Mouse (Mus musculus) limb, embryonic 11.5 days (tissue): ENCODE data around the gene Atox1. TPM values are rescaled to one million over a fixed set of nuclear protein-coding genes. Genes with fewer than 3 reads are reported as not detected.

Source experiments
- ATAC-seq: fragments of 200-750 bp; cut with Nextera tagmentation; 2 replicates; pipeline ENCODE4 v1.8.0; 2017; ENCODE audit warnings: low read depth; ENCODE audit not compliant: insufficient number of reproducible peaks, low FRiP score, low TSS enrichment
- DNase-seq: peaks from one replicate; pipeline ENCODE4 v3.0.0-alpha.2; 2015; ENCODE audit warnings: low spot score
- H3K27ac ChIP-seq: fragments of 300-500 bp; sonication (generic); replicated peaks from 2 replicates; pipeline ENCODE4 v1.5.1; 2014; ENCODE audit warnings: low read depth, mild to moderate bottlenecking, low read length
- H3K27me3 ChIP-seq: fragments of 300-500 bp; sonication (generic); 2 replicates; pipeline ENCODE4 v1.6.1; 2014; ENCODE audit warnings: mild to moderate bottlenecking, low read length, mixed read lengths; ENCODE audit not compliant: control insufficient read depth, insufficient read depth
- H3K36me3 ChIP-seq: fragments of 300-500 bp; sonication (generic); 2 replicates; pipeline ENCODE4 v1.6.1; 2014; ENCODE audit warnings: mild to moderate bottlenecking, low read length, moderate library complexity, mixed read lengths; ENCODE audit not compliant: control insufficient read depth, insufficient read depth
- H3K4me1 ChIP-seq: fragments of 300-500 bp; sonication (generic); 2 replicates; pipeline ENCODE4 v1.6.1; 2014; ENCODE audit warnings: low read length, mixed read lengths; ENCODE audit not compliant: control insufficient read depth, insufficient read depth
- H3K4me2 ChIP-seq: fragments of 300-500 bp; sonication (generic); 2 replicates; pipeline ENCODE4 v1.6.1; 2014; ENCODE audit warnings: low read depth, mild to moderate bottlenecking, moderate library complexity; ENCODE audit not compliant: severe bottlenecking
- H3K4me3 ChIP-seq: fragments of 300-500 bp; sonication (generic); 2 replicates; pipeline ENCODE4 v1.5.1; 2014; ENCODE audit warnings: low read depth, low read length
- H3K9ac ChIP-seq: fragments of 300-500 bp; sonication (generic); 2 replicates; pipeline ENCODE4 v1.6.1; 2014; ENCODE audit warnings: mild to moderate bottlenecking, low read length
- H3K9me3 ChIP-seq: fragments of 300-500 bp; sonication (generic); 2 replicates; pipeline ENCODE4 v1.6.1; 2016; ENCODE audit warnings: low read length; ENCODE audit not compliant: control insufficient read depth
- WGBS: fragments of 180-500 bp; shearing (Covaris S2); extraction: QIAGEN DNeasy Blood & Tissue Kit; methylation state at CpG from one replicate; pipeline ENCODE4 v1.1.7; 2014; 5-methylcytosine and 5-hydroxymethylcytosine counted together
- polyA plus RNA-seq: library from polyadenylated mRNA; unstranded; fragments of >200 nt; fragmentation: Nextera tagmentation; extraction: Ambion mirVana; gene quantifications from 2 replicates; pipeline ENCODE4 v1.2.1, GENCODE M21; 2014

Atox1 gene
- polyA plus RNA-seq, 1 experiment from 2014 or later, result 234 TPM

DNA sequence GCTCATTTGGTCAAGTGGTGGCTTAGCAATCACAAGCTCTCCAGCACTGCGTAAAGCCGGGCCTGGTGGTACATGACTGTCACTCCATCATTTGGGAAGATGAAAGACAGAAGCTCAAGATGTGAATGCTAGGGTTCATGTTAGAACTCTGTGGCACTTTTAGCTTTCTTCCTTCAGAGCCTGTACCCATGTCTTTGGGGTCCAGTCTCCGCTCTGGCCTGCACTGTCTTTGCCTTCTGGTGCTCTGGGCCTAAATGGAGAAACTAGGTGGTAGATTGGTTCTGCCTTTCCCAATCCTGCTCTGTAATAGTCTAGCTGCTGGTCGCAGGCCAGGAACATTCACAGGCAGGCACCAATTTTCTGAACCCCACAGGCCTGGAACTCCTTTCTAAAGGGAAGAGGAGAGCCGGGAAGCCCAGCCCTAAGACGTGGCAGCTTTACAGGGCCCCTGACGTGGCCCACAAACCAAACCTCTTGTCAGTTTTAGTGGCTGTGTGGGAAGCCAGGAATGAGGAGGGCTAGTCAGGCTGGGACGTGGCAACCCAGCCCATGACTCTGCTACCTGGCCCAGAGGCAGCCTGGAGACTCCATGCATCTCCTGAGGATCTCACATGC lies 36.2 kb downstream of the Atox1 start:
- no peaks in the 10 kb centered on the region for H3K36me3 ChIP-seq
- H3K27ac ChIP-seq, result no peak overlapping the region
- WGBS, result 68% methylated on average over 8 of the region's 8 CpGs
- no peak overlapping the region for H3K4me3 ChIP-seq
- peaks cover 17% of the 10 kb centered on the region for H3K4me1 ChIP-seq
- no peak overlapping the region for H3K9ac ChIP-seq
- H3K4me2 ChIP-seq, result no peak overlapping the region
- H3K27me3 ChIP-seq, result no peaks in the 10 kb centered on the region
- no peak for ATAC-seq
- no peak for DNase-seq
- H3K9me3 ChIP-seq, result no peaks in the 10 kb centered on the region

GRCm38 (mm10) chr11:55423756-55424155 lies 37.3 kb downstream of the Atox1 start:
- DNase-seq (peak; percentile 61), ATAC-seq (peak; percentile 55; the same call in 1 of the 2 replicates)
- H3K27me3 ChIP-seq, result no peaks in the 10 kb centered on the region
- no peaks in the 10 kb centered on the region for H3K9me3 ChIP-seq
- 48% methylated on average over 4 of the region's 4 CpGs for WGBS
- H3K36me3 ChIP-seq, result no peaks in the 10 kb centered on the region
- peak overlapping the region; percentile 27; the same call in 1 of the 2 replicates for H3K9ac ChIP-seq
- no peak overlapping the region for H3K4me3 ChIP-seq
- peaks cover 28% of the 10 kb centered on the region for H3K4me1 ChIP-seq
- peak overlapping the region; percentile 59; the same call in 1 of the 2 replicates for H3K27ac ChIP-seq
- H3K4me2 ChIP-seq, result no peak overlapping the region

GRCm38 (mm10) chr11:55422978-55423377 lies 38.1 kb downstream of the Atox1 start, which contains the start of gene Sparc:
Sparc (minus strand) TSS chr11:55423183.
- no peak for ATAC-seq
- Histone ChIP-seq H3K9me3 (no peaks in the 10 kb centered on the region), H3K9ac (peak within 1 kb of the TSS; percentile 27; the same call in 1 of the 2 replicates), H3K4me3 (no peak within 1 kb of the TSS), H3K36me3 (no peaks in the 10 kb centered on the region), H3K4me1 (peaks cover 28% of the 10 kb centered on the region), H3K27me3 (no peaks in the 10 kb centered on the region), H3K27ac (peak within 1 kb of the TSS; percentile 59; the same call in 1 of the 2 replicates), H3K4me2 (no peak within 1 kb of the TSS)
- DNase-seq, result no peak
- 100% methylated on average over 1 of the region's 1 CpGs for WGBS

DNA sequence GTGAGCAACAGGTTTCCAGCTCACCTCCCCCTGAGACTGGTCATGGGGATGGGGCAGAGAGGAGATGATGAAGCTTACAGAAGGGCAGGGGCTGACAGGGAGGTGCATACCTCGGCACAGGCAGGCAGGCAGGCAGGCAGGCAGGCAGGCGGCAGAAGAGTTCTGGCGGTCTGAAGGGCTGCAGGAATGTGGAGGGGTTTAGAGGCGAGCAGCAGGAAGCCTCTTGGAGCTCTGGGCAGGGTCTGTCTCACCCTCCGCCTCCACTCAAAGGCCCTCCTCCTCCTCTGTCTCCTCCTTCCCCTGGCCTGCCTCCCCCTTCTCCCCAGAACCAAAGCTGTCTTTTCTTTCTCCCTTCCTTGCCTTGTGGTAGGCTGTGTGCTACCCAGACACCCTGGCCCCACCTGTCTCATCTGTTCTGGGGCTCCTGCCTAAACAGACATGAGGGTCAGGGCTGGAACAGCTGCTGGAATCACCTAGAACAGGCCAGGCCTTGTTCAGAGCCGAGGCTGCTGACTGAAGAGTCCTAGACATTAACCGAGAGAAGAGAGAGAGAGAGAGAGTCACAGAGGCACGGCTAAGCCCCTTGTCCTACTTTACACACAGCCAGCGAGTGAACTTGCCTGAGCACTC lies 41.2 kb downstream of the Atox1 start:
- Histone ChIP-seq H3K27me3 (no peaks in the 10 kb centered on the region), H3K4me1 (peaks cover 25% of the 10 kb centered on the region), H3K9ac (peak overlapping the region; percentile 62), H3K27ac (peak overlapping the region; percentile 75), H3K9me3 (no peaks in the 10 kb centered on the region), H3K4me3 (peak overlapping the region; percentile 40), H3K4me2 (peak overlapping the region; percentile 63), H3K36me3 (no peaks in the 10 kb centered on the region)
- ATAC-seq (peak; percentile 79), DNase-seq (peak; percentile 67)
- WGBS, result 9% methylated on average over 9 of the region's 9 CpGs

- H3K36me3 ChIP-seq, result no peaks in the 10 kb centered on the region
- peak; percentile 24 for DNase-seq
- H3K4me1 ChIP-seq, result peaks cover 25% of the 10 kb centered on the region
- H3K4me2 ChIP-seq, result peak overlapping the region; percentile 63
- peak overlapping the region; percentile 75 for H3K27ac ChIP-seq
- peak overlapping the region; percentile 62 for H3K9ac ChIP-seq
- no peaks in the 10 kb centered on the region for H3K9me3 ChIP-seq
- 7% methylated on average over 4 of the region's 4 CpGs for WGBS
- 0 out of 2 replicates have a peak, but pooled peaks have one; percentile 2 for ATAC-seq
- H3K27me3 ChIP-seq, result no peaks in the 10 kb centered on the region
- H3K4me3 ChIP-seq, result peak overlapping the region; percentile 40
Measured at GRCm38 (mm10) chr11:55419296-55419677, 41.8 kb downstream of the Atox1 start.

- no peak overlapping the region for H3K27ac ChIP-seq
- ATAC-seq (no peak), DNase-seq (no peak)
- peak overlapping the region; percentile 63 for H3K4me2 ChIP-seq
- H3K36me3 ChIP-seq, result no peaks in the 10 kb centered on the region
- H3K9ac ChIP-seq, result peak overlapping the region; percentile 32; the same call in 1 of the 2 replicates
- WGBS, result 16% methylated on average over 3 of the region's 3 CpGs
- peak overlapping the region; percentile 40 for H3K4me3 ChIP-seq
- no peaks in the 10 kb centered on the region for H3K9me3 ChIP-seq
- no peaks in the 10 kb centered on the region for H3K27me3 ChIP-seq
- H3K4me1 ChIP-seq, result peaks cover 21% of the 10 kb centered on the region
Measured at GRCm38 (mm10) chr11:55418704-55419061, 42.4 kb downstream of the Atox1 start.

DNA sequence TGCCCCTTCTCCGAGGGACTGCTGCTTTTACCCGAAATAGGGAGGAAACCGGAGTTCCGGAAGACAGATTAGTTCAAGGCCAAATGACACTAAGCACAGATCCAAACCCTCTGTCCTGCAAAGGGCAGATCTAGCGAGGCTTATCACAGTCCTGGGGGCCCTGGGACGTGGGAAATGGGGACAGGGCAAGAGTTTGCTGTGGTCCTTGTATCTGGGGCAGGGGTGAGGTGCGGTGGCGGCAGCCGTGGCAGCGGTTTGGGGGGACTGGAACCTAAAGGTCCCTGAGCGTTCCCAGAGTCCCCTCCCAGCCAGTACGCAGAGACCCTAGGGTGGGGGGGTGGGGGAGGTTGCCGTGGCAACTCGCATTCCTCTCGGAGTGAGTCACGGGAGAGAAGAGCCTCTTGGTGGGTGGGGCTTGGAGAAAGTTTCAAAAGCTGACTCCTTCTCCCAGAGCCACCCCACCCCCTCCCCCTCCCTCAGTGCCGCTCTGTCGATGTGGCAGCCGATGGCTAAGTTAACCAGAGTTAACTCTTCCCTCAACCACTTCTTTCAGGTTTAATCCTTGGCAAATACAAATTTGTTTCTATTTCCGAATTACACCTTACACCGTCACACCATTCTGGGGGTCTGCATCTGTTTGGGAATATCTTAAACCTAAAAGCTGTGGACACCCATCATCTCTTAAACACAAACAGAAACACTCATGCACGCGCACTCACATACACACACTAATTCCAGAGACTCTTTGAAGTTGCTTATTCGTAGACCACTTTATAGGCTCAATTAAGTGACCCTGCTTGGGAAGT lies 42.9 kb downstream of the Atox1 start:
- Histone ChIP-seq H3K9ac (peak overlapping the region; percentile 46; the same call in 1 of the 2 replicates), H3K9me3 (no peaks in the 10 kb centered on the region), H3K4me3 (peak overlapping the region; percentile 40), H3K27ac (0 out of 2 replicates have a peak overlapping the region, but pooled peaks have one; percentile 9), H3K4me1 (peaks cover 19% of the 10 kb centered on the region), H3K27me3 (no peaks in the 10 kb centered on the region), H3K4me2 (peak overlapping the region; percentile 63), H3K36me3 (no peaks in the 10 kb centered on the region)
- DNase-seq (peak; percentile 80), ATAC-seq (peak; percentile 66)
- 2% methylated on average over 24 of the region's 24 CpGs for WGBS

- WGBS, result 77% methylated on average over 6 of the region's 6 CpGs
- ATAC-seq, result no peak
- DNase-seq, result no peak
- Histone ChIP-seq H3K4me1 (peaks cover 19% of the 10 kb centered on the region), H3K9me3 (no peaks in the 10 kb centered on the region), H3K27ac (no peak overlapping the region), H3K36me3 (no peaks in the 10 kb centered on the region), H3K27me3 (no peaks in the 10 kb centered on the region), H3K4me2 (no peak overlapping the region; the same call in 1 of the 2 replicates), H3K9ac (no peak overlapping the region), H3K4me3 (no peak overlapping the region)
Measured at GRCm38 (mm10) chr11:55416609-55417265, 44.3 kb downstream of the Atox1 start.
